In the genomic region with DNA sequence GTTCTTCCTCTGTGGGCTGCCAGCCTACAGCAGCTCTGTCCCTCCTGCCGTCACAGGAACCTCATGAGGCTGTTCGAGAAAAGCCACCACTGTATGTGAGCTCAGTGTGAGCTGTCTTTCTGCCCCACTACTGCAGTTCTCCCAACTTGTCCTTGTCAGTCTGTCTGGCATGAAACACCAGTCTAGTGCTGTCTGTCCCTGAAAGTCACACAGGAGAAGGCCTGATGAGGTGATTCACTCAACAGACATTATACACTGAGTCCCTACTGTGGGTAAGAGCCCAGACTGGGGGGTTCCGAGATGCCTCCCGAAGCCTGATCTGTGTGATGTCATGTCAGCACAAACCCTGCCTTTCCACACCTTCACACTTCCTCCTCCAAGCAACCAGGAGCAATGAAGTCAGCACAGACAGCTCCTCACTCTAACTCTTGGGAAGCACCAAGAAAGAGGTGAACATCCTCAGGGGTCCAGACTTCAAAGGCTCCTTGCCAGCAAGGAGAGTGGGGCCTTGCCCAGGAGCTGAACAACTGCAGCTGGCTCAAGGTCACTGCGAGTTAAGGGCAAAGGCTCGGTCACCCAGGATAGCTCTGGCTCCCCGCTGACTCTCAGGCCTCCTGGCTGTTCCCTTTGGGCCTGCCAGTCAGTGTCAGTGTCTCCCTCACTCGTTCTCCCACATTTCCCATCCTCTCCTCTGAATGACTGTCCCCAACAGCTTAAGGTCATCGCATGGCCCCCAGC, we compare ENCODE assay signal across 19 mouse cellular contexts. TPM values are rescaled to one million over a fixed set of nuclear protein-coding genes. Genes with fewer than 3 reads are reported as not detected.
A peak's percentile ranks its signal among the peaks of the same experiment; 100 is the strongest.
DNase-seq lines count a peak whose midpoint lies in the region; ATAC-seq and TF ChIP-seq lines count a peak whose summit lies in the region.
"Had no signal": no experiment of that assay in that cellular context is flagged by ENCODE, and none has a peak within 500 bp of the region (broad histone marks: within the 10 kb centered on the region; RNA-seq: fewer than 3 reads in every experiment).

No protein-coding gene starts in this region.

- 79% methylated on average over 9 of the region's 9 CpGs for WGBS in forebrain, embryonic 10.5 days
- WGBS in forebrain, embryonic 14.5 days = 65% methylated on average over 9 of the region's 9 CpGs

- H3K4me3 ChIP-seq in forebrain, embryonic 10.5 days = no peak overlapping the region
- no peak overlapping the region for H3K4me3 ChIP-seq in forebrain, embryonic 14.5 days (ENCODE audit: low read depth, low read length)
- H3K4me3 ChIP-seq in layer of hippocampus, adult 2 months = no peak overlapping the region
- H3K4me3 ChIP-seq: forebrain, embryonic 13.5 days; midbrain, embryonic 12.5 days had no signal

- DNase-seq in forebrain, embryonic 10.5 days (ENCODE audit: extremely low spot score, low spot score) = no peak
- no peak for DNase-seq in forebrain, embryonic 14.5 days (ENCODE audit: low spot score)
- DNase-seq in layer of hippocampus, adult 2 months (ENCODE audit: low spot score in 2 of 2) = no peak
- no peak for DNase-seq in layer of hippocampus, adult 11-12 months (ENCODE audit: low spot score)
- DNase-seq in adrenal gland, postnatal 36 days = peak; percentile 25 to 30
- peak; percentile 32 for DNase-seq in heart, postnatal 4 days
- DNase-seq in right cerebral cortex, postnatal 36 days (ENCODE audit: low spot score in 2 of 2) = no peak
- DNase-seq: B cell, adult 2 months; cerebellum, postnatal 25 days; kidney, adult 11 months; kidney, postnatal 25 days; right cerebral cortex, postnatal 4 days; thymus, postnatal 4 days had no signal

- TF ChIP-seq CTCF in layer of hippocampus, adult 2 months (conservative IDR thresholded peaks at IDR 0.05) = no peak

- H3K4me1 ChIP-seq in forebrain, embryonic 10.5 days = peaks cover 36% of the 10 kb centered on the region
- peaks cover 2% of the 10 kb centered on the region; the same call in 1 of the 2 replicates for H3K4me1 ChIP-seq in forebrain, embryonic 14.5 days (ENCODE audit: control insufficient read depth, insufficient read depth, low read length)

- H3K27me3 ChIP-seq in forebrain, embryonic 10.5 days (ENCODE audit: poor library complexity, severe bottlenecking) = no peaks in the 10 kb centered on the region
- no peaks in the 10 kb centered on the region for H3K27me3 ChIP-seq in forebrain, embryonic 14.5 days (replicated peaks; ENCODE audit: control insufficient read depth, insufficient read depth, low read length)
- H3K27me3 ChIP-seq: forebrain, embryonic 13.5 days; midbrain, embryonic 12.5 days had no signal

- no peak overlapping the region for H3K9ac ChIP-seq in forebrain, embryonic 14.5 days (ENCODE audit: low read length)
- H3K9ac ChIP-seq: forebrain, embryonic 13.5 days; midbrain, embryonic 12.5 days had no signal

- ATAC-seq in forebrain, embryonic 14.5 days = no peak
- ATAC-seq in erythroid progenitor cell, adult 5-6 weeks (replicated peaks; ENCODE audit: low FRiP score, poor library complexity, severe bottlenecking) = no peak
- ATAC-seq: forebrain, embryonic 13.5 days; hindbrain, embryonic 16.5 days had no signal

- no peaks in the 10 kb centered on the region for H3K9me3 ChIP-seq in forebrain, embryonic 10.5 days
- H3K9me3 ChIP-seq in forebrain, embryonic 14.5 days (replicated peaks; ENCODE audit: control insufficient read depth, low read length) = no peaks in the 10 kb centered on the region
- H3K9me3 ChIP-seq: forebrain, embryonic 13.5 days; midbrain, embryonic 12.5 days had no signal

- H3K4me2 ChIP-seq in forebrain, embryonic 14.5 days (ENCODE audit: low read length) = no peak overlapping the region
- H3K4me2 ChIP-seq: forebrain, embryonic 13.5 days; midbrain, embryonic 12.5 days had no signal

- peak overlapping the region; percentile 35 for H3K27ac ChIP-seq in forebrain, embryonic 10.5 days
- no peak overlapping the region for H3K27ac ChIP-seq in forebrain, embryonic 14.5 days (ENCODE audit: low read depth, low read length)
- H3K27ac ChIP-seq in layer of hippocampus, adult 2 months = peak overlapping the region; percentile 51
- H3K27ac ChIP-seq: forebrain, embryonic 13.5 days; midbrain, embryonic 12.5 days had no signal

- H3K36me3 ChIP-seq in forebrain, embryonic 10.5 days (replicated peaks) = 0 out of 2 replicates have a peak, but pooled peaks cover 3% of the 10 kb centered on the region
- H3K36me3 ChIP-seq in forebrain, embryonic 14.5 days (ENCODE audit: control insufficient read depth, insufficient read depth, low read length) = no peaks in the 10 kb centered on the region
- H3K36me3 ChIP-seq: midbrain, embryonic 12.5 days had no signal

RNA-seq across cellular contexts. Expression of a gene that starts 8.7 kb away (rescaled TPM):
- polyA plus RNA-seq in forebrain, embryonic 10.5 days (2016; fragmentation: Nextera tagmentation; extraction: Ambion mirVana) = 18.7 and 20.8 TPM in 2 replicates
- polyA plus RNA-seq in forebrain, embryonic 14.5 days (2014; fragmentation: Nextera tagmentation; extraction: Ambion mirVana) = 127 and 174 TPM in 2 replicates
- 100 to 1,000 TPM; 550 to 603 TPM for total RNA-seq in layer of hippocampus, adult 2 months (2021)
- 10 to 100 TPM; 21.5 to 30.6 TPM for total RNA-seq in adrenal gland, postnatal 36 days (2021)
- total RNA-seq in heart, postnatal 4 days (2021) = 10 to 100 TPM; 34.8 to 39.6 TPM
- 0.84 and 1.4 TPM in 2 replicates for total RNA-seq in erythroid progenitor cell, adult 5-6 weeks (2015; ENCODE audit: low replicate concordance)
- 0.61 and 4.0 TPM in 2 replicates for total RNA-seq in erythroid progenitor cell, adult 5-6 weeks (2017; ENCODE audit: low replicate concordance)

RNA-seq across cellular contexts. Expression of a gene that starts 37.6 kb away (rescaled TPM):
- polyA plus RNA-seq in forebrain, embryonic 10.5 days (2016; fragmentation: Nextera tagmentation; extraction: Ambion mirVana) = 22.8 and 25.3 TPM in 2 replicates
- polyA plus RNA-seq in forebrain, embryonic 14.5 days (2014; fragmentation: Nextera tagmentation; extraction: Ambion mirVana) = 13.8 and 17.7 TPM in 2 replicates
- total RNA-seq in layer of hippocampus, adult 2 months (2021) = 10 to 100 TPM; 14.5 to 14.9 TPM
- 10 to 100 TPM; 15.8 to 32.3 TPM for total RNA-seq in adrenal gland, postnatal 36 days (2021)
- total RNA-seq in heart, postnatal 4 days (2021) = 10 to 100 TPM; 45.4 to 46.0 TPM
- total RNA-seq in erythroid progenitor cell, adult 5-6 weeks (2015; ENCODE audit: low replicate concordance) = 2.2 and 8.8 TPM in 2 replicates
- total RNA-seq in erythroid progenitor cell, adult 5-6 weeks (2017; ENCODE audit: low replicate concordance) = 5.0 and 11.5 TPM in 2 replicates

RNA-seq across cellular contexts. Expression of a gene that starts 54.1 kb away (rescaled TPM):
- 1.1 and 1.2 TPM in 2 replicates for polyA plus RNA-seq in forebrain, embryonic 10.5 days (2016; fragmentation: Nextera tagmentation; extraction: Ambion mirVana)
- polyA plus RNA-seq in forebrain, embryonic 14.5 days (2014; fragmentation: Nextera tagmentation; extraction: Ambion mirVana) = 0.17 and 0.30 TPM in 2 replicates
- 1 to 10 TPM in 1 of 2 experiments, not detected in 1; 2.0 TPM for total RNA-seq in layer of hippocampus, adult 2 months (2021)
- not detected for total RNA-seq in adrenal gland, postnatal 36 days (2021)
- total RNA-seq in heart, postnatal 4 days (2021) = not detected
- total RNA-seq in erythroid progenitor cell, adult 5-6 weeks (2015; ENCODE audit: low replicate concordance) = not detected in 2 replicates
- not detected in 2 replicates for total RNA-seq in erythroid progenitor cell, adult 5-6 weeks (2017; ENCODE audit: low replicate concordance)
- total RNA-seq: gastrocnemius, adult 18-20 months; granulocyte monocyte progenitor cell, adult 5-6 weeks had no signal

Comparison
In these comparisons a context has a peak if more than half of its experiments do, and no peak if none do; other contexts are left out.
1. DNase-seq: peak in adrenal gland, postnatal 36 days (2 of 2) and heart, postnatal 4 days (single experiment); none in forebrain, embryonic 10.5 days (single experiment), forebrain, embryonic 14.5 days (single experiment), layer of hippocampus, adult 2 months (0 of 2), layer of hippocampus, adult 11-12 months (single experiment) and right cerebral cortex, postnatal 36 days (0 of 2).
2. RNA of a gene that starts 8.7 kb away (total RNA-seq): 550 to 603 TPM in layer of hippocampus, adult 2 months; 34.8 to 39.6 TPM in heart, postnatal 4 days, 21.5 to 30.6 TPM in adrenal gland, postnatal 36 days and 0.61 to 4.0 TPM in erythroid progenitor cell, adult 5-6 weeks; every median in the first group is over 10 times any median in the second.